Mouse (Mus musculus) gastrocnemius, postnatal 36 days (tissue): Measurements from ENCODE around the gene Cmas. TPM values are rescaled to one million over a fixed set of nuclear protein-coding genes. Genes with fewer than 3 reads are reported as not detected.

Source experiments
- DNase-seq, 2 experiments: peaks; one replicate each; pipeline ENCODE4 v3.0.0; 2022
- intact Hi-C: fragments of 180-260 bp; cut with DNase I; formaldehyde crosslinking; loops from one replicate; pipeline ENCODE4 v1.15.1; 2025
- total RNA-seq, 2 experiments: library from RNA; stranded (reverse); gene quantifications; 2 replicates each; pipeline ENCODE4 v1.2.3; 2021

Cmas gene
- total RNA-seq, 2 experiments from 2014 or later = 26.9 to 27.2 TPM

DNA sequence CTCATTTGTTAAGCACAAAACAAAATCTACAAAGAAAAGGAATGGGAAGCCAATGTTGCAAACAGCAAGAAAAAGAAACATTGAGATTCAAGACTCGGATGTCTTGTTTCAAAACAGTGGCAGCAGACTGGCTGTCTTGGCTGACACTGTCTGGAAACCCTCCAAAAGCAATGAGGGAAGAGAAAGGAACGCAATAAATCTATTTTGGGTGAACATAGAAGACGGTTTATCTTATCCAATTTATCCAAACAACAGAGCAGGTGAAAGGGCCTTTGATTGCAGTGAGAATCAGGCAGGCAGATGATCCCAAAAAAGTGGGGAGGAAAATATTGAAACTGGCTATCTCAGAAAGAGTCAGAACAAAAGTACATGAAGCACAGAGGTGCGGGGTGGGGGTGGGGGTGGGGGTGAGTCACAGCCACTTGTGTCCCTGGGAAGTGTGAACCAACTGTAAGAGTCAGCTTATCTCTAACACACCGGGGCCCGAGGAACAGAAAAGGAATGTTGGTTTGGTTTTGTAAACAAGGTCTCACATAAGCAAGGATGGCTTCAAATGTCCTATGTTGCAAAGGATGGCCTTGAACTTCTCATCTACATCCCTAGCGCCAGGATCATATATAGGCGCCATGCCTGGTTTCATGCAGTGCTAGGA, 8.3 kb upstream of the Cmas start:
- intact Hi-C loops = no loop called here
- no peak for DNase-seq

DNA sequence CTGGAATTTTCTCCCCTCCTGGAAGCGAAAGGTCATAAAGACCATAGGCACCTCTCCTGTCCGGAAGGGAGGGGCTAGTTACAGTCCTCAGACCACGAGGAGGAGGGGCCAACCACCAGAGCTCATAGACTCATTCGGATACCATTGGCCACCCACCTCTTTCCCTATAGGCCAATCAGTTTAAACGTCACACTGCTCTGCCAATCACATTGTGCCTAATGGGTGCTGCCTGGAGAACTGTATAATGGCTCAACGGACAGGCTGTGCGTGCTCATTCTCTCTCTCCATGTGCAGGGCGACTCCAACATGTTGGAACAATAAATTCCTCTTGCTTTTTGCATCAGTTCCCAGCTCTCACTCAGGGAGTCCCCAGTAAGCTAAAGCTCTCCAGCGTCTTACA, 5.1 kb upstream of the Cmas start:
- no peak for DNase-seq
- intact Hi-C loops = loop anchor here (10.0 kb wide), 1 partner anchor 387 kb away; no protein-coding TSS in a partner anchor

DNA sequence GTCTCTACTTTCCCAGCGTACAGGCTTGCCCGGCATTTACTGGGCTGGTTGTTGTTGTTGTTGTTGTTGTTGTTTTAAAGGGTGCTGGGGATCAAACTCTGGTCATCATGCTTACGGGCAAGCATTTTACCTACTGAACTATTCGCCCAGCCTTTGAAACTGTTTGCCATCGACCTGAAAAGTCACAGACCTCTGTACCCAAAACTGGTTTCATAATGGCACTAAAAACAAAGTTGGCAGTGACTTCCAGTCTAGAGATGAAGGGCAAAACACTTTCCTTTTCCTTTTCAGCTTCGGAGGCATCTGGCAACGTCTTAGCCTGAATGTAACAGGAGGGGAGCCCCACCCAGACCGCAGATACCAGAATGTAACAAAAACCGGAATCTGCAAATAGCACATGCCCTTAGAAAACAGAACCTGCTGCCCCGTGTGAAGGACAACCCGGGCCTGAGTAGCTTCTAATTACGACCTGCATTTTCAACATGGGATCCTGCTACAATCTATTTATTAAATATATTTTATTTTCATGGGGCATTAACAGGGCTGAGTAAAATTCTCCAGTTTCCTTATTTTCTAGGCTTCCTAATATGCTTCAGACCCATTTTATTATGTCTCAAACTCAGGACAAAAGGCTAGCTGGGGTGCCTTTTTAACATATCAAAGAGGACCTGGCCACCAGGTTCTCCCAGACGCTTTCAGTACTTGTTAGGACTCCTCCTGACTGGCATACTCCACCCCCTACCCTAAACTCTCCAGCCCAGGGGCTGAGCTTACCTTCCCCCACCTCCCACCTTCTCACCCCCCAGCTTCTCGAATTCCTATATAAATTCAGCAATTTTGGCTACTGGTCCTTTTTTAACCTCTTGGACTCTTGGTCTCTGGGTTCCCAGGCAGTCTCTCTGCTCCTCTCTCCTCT, 3.9 kb upstream of the Cmas start:
- intact Hi-C loops = loop anchor here (10.0 kb wide), 1 partner anchor 388 kb away; no protein-coding TSS in a partner anchor
- no peak for DNase-seq

DNA sequence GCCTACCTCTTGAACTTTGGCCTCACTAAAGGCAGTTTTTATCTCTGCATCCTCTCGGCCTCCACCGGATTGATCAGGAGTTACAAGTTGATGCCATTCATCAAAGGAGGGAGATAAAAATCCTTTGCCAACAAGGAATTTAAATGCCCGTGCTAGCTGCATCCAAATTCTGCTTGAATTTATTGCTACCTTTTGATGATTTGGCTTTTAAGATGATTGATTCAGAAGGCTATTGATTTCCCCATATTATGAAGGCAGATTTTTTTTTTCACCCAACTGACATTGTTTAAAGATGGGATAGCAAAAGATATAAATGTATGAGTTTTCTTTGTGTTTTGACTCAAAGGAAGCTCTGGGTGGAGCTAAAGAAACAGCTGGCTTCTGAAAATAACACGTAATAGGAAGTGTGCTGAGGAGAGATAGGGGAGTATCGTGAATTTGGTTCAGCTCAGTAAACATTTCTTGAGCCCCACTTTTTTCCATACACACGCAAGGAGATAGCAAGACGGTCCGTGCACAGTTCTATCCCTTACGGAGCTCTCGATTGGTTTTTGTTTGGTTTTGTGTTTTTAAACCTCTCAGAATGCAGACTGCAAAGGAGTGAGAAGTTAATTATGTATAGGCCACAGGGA, 964 bp downstream of the Cmas start:
- DNase-seq = no peak
- intact Hi-C loops = loop anchor here (10.0 kb wide), 1 partner anchor 393 kb away; no protein-coding TSS in a partner anchor

- DNase-seq = no peak
- intact Hi-C loops = loop anchor here (10.0 kb wide), 1 partner anchor 393 kb away; no protein-coding TSS in a partner anchor
Observed at GRCm38 (mm10) chr6:142757976-142758375, 1.5 kb downstream of the Cmas start.

- intact Hi-C loops = loop anchor here (10.0 kb wide), 1 partner anchor 394 kb away; no protein-coding TSS in a partner anchor
Observed at GRCm38 (mm10) chr6:142758562-142758961, 2.1 kb downstream of the Cmas start.

GRCm38 (mm10) chr6:142759633-142760032, 3.1 kb downstream of the Cmas start:
- DNase-seq = no peak
- intact Hi-C loops = loop anchor here (10.0 kb wide), 1 partner anchor 395 kb away; no protein-coding TSS in a partner anchor

More at GRCm38 (mm10) chr6:142758562-142758961, 2.1 kb downstream of the Cmas start:
- DNase-seq = no peak

GRCm38 (mm10) chr6:142764933-142765332, 8.4 kb downstream of the Cmas start:
- no peak for DNase-seq
- intact Hi-C loops = no loop called here

DNA sequence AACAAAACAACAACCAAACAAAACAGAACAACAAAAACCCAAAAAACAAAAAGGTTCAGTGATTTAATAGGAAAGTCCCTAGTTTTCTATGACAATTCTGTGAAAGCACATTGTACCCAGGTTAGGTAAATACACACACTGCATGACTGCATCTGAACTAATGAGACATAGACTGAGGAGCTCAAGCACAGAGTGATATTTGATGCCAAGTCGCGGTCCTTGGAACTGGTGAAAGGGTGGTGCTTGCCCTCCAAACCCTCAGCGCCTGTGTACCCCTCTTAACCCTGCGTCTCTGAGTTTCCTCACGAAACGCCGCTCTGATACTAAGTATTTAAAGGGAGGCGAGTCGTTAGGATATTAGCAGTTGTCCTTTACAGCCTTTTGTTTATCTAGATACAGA, 10.8 kb downstream of the Cmas start:
- no peak for DNase-seq
- intact Hi-C loops = no loop called here

DNA sequence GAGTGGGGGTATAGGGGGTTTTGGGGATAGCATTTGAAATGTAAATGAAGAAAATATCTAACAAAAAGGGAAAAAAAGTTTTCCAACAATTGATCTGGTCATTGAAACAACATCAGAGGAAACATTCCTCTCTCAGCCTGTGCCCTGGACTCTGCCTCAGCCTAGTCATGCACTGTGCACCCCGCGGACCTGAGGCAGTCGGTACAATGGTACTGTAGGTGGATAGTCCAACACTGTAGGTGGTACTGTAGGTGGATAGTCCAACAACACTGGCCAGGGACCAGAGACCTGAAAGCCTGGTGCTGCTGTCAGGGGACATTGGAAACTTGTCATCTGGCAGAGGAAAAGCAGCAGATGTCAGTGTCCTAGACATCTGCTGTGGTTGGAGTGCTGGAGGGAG, 13.4 kb downstream of the Cmas start:
- intact Hi-C loops = no loop called here
- no peak for DNase-seq

DNA sequence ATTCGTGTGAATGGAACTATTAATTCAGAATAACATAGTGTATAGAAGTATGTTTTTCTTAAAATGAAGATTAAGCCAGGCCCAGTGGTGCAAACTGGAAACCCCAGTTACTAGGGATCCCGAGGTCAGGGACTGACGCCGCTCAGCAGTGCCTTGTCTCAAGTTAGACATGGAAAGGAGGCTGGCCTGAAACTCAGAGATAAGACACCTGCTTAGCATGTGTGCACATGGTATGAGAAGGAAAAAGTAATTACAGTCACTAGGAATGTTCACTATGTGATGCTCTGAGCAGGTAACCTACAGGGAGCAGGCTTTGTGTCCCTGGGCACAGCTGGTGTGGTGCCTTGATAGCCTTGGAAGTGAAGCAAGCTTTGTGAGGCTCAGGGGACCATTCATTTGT, 15.2 kb downstream of the Cmas start:
- no peak for DNase-seq
- intact Hi-C loops = no loop called here

- intact Hi-C loops = no loop called here
- no peak for DNase-seq
Observed at GRCm38 (mm10) chr6:142773566-142773965, 17.1 kb downstream of the Cmas start.

DNA sequence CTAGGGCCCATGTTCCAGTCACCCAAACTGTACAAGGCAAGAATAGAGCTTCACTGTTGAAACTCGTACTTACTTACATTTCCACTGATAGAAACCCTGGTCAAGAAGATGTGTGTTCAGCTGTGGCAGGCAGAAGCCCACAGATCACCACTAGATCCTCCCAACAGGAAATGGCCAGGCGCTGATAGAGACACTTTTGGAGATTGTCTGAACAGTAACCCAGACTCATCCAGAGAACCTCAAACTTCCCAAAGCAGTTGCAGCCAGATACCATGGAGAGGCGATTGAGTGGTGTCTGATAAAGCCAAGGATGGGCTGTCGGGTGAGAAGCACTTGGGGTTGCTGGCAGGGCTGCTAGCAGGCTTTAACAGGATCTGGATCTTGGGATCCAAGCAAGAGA, 20.4 kb downstream of the Cmas start:
- intact Hi-C loops = no loop called here
- DNase-seq = no peak

- no peak for DNase-seq
Observed at GRCm38 (mm10) chr6:142779045-142779811, 22.7 kb downstream of the Cmas start.

GRCm38 (mm10) chr6:142779812-142780573, 23.5 kb downstream of the Cmas start:
- intact Hi-C loops = loop anchor here (2.0 kb wide), 1 partner anchor 35 kb away; no protein-coding TSS in a partner anchor
- no peak for DNase-seq

More at GRCm38 (mm10) chr6:142779045-142779811, 22.7 kb downstream of the Cmas start:
- intact Hi-C loops = loop anchor here (2.0 kb wide), 1 partner anchor 36 kb away; no protein-coding TSS in a partner anchor

DNA sequence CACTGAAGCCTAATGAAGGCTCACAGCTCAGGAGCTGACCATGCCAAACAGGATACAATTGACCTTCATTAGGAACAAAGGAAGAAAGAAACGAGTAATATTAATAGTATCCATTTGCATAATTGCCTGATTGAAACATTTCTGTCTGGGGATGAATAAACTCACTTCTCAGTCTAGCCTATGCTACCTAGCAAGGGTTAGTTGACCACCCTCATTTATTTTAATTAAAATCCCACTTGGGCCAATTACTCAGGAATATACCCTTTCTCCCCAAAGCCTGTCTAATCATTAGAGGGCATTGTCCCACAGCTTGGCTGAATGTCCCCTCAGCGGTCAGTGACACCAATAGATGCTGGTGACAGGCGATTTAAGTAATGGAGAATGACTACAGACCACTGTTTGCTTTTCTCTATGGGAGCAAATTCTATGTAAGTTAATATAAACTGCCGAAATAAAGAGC, 24.1 kb downstream of the Cmas start:
- intact Hi-C loops = no loop called here
- no peak for DNase-seq

GRCm38 (mm10) chr6:142781286-142781685, 24.8 kb downstream of the Cmas start:
- intact Hi-C loops = no loop called here
- no peak for DNase-seq

DNA sequence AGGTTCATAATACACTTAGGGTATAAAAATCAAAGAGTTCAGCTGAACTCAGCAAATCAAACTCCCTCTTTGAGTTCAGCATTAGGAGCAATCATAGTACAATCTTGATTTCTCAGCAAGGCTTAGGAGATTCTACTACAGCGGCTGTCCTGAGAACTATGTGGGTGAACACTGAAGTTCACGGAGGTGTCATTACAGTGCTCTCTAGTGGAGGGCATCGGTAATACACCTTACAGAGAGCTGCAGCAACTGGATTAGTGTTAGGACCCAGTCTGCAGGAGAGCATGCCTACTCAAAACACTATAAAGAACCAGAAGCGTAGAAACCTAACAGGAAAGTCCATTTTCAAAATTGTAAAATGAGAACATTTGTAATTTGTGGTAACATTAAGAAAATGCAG, 28.9 kb downstream of the Cmas start:
- no peak for DNase-seq
- intact Hi-C loops = no loop called here

DNA sequence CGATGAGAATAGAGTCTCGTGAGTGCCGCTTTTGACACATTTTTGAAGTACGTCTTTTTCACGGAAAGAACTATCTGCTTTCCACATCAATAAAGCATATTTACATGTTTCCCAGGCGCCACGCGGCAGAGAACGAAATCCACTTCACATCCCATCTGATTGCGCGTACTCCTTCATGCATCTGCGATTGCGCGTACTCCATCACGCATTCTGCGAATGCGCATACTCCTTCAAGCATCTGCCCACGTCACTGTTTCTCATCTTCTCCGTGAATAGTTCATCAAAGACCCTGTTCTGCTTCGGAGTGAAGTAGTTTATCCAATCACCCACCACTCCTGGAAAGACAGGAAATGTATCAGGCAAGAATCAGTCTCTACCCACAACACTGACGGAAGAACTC, 29.6 kb downstream of the Cmas start:
- intact Hi-C loops = no loop called here

More for the DNA sequence above, 29.6 kb downstream of the Cmas start:
- DNase-seq = no peak
